Mouse (Mus musculus) ZHBTc4 (cell line): Measurements from ENCODE around the gene Ppfia1.

Experiments
- DNase-seq: peaks from one replicate; pipeline ENCODE4 v3.0.0-alpha.2; 2011; ENCODE audit warnings: low read depth, low spot score

The Ppfia1 gene

GRCm38 (mm10) chr7:144549904-144550566 is 3.5 kb downstream of the Ppfia1 start:
- peak; percentile 12 for DNase-seq

- DNase-seq = no peak
These were observed 8.3 kb downstream of the Ppfia1 start for GRCm38 (mm10) chr7:144545231-144545630.

DNA sequence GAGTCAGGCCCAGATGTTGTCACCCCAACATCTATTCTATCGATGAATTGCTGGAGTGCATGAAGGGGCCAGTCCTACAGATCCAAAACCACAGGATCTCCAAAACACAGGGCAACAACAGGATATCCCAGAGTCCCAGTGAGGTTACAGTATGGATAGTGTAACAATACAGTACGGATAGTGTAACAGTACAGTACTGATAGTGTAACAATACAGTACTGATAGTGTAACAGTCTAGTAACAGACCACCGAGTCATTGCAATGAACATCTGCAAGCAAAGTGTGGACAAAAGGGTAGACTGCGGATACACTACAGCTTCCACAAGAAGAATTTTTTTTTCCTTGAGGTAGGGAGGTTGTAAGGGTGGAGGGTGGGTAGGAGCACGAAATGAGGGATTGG is 12.2 kb downstream of the Ppfia1 start:
- no peak for DNase-seq

- DNase-seq = no peak
These were observed 14.4 kb downstream of the Ppfia1 start for GRCm38 (mm10) chr7:144539146-144539545.

DNA sequence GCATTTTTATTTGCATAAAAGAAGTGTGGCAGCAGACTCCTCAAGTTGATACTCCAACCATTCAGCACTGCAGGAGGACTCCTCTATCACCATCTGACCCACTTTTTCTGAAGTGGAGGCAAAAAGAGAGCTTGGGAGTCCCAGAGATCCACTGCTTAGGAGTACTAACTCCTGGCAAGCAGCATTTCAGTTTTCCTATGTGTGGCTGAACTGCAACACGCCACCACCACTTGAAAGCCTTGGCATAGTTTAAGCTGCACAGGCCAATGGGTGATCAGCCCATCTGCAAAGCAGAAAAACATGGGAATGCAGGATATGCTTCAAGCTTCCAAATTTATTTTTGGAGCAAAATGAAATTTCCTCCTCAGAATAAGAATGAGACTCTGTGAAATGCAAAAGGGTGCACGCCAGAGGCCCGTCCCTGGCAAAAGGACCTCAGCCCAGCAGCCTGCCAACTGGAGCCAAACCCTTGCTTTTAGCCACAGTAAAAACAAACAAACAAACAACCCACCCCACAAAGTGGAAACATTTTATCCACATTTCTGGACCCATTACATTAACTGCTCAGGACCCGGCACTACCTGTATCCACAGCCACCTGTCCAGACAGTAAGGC is 15.4 kb downstream of the Ppfia1 start:
- DNase-seq = no peak

- DNase-seq = no peak
These were observed 17.2 kb downstream of the Ppfia1 start for GRCm38 (mm10) chr7:144536367-144536766.

GRCm38 (mm10) chr7:144534773-144535172 is 18.8 kb downstream of the Ppfia1 start:
- no peak for DNase-seq

DNA sequence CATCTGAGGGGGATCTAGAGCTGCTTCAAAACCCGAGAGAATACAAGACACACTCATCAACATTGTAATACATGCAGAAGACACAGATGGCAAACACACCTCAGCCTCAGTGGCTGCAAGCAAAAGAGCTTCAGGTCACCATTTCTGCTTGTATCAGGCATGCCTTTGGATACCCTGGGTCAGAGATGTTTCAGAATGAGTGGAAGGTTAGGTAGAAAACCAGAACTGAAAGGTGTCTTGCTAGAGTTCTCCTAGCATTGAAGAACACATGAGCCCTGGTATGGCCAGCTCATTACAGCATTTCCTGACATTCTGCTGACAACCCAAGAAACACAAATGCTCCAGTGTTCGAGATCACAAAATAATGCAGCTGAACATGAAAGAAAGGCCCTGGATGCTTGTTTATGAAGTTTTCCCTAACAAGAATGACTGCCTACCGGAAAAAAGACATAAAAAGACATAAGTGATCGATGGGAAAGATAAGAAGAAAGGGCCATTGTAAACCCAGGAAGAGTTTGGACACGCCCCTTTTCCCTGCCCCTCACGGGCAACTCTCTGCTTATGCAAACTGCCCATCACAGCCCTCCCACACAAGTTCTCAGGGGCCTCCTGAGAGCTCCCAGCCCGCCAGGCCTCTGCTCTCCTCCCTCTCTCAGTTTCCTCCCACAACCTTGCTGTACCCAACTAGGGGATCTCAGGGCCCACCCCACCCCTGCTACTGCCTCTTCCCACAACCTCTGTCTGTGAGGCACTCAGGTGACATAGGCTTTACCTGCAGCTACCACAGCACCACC is 21.7 kb downstream of the Ppfia1 start:
- peak; percentile 24 for DNase-seq

DNA sequence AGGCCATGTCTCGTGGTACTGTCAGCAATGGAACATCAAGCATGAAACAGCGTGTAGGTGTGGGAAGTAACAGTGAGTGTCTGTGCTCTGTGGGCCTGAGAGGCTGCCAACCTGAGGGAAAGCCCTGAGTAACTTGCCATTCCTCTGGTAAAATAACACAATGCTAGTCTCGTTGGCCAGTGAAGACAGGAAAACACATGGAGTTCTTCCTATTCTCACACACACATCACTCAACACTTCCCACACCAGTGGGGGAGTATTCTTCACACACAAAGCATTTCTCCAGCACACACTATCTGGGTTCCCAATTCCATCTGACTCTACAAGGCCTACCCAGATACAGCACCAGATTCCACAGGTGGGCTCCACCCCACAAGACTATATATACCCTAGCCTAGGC is 23.7 kb downstream of the Ppfia1 start:
- no peak for DNase-seq

GRCm38 (mm10) chr7:144527723-144528221 is 25.8 kb downstream of the Ppfia1 start:
- no peak for DNase-seq

DNA sequence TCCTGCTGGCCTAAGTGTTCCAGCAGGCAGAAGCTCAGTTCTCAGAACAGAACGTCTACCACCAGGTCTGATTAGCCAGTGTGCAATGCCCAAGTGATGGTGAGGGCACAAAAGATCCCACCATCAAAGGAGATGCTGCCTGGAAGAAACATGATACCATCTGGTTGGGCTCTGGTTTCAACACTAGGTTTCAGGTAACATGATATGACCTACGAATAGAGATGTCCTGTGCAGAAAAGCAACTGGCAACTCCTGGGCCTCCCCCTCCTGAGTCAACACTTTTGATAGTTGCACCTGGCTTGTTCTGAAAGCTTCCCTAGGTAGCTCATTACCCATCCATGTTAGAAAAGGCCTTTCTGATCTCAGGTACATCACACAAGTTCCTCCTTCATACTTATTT is 26.9 kb downstream of the Ppfia1 start:
- DNase-seq = no peak

DNA sequence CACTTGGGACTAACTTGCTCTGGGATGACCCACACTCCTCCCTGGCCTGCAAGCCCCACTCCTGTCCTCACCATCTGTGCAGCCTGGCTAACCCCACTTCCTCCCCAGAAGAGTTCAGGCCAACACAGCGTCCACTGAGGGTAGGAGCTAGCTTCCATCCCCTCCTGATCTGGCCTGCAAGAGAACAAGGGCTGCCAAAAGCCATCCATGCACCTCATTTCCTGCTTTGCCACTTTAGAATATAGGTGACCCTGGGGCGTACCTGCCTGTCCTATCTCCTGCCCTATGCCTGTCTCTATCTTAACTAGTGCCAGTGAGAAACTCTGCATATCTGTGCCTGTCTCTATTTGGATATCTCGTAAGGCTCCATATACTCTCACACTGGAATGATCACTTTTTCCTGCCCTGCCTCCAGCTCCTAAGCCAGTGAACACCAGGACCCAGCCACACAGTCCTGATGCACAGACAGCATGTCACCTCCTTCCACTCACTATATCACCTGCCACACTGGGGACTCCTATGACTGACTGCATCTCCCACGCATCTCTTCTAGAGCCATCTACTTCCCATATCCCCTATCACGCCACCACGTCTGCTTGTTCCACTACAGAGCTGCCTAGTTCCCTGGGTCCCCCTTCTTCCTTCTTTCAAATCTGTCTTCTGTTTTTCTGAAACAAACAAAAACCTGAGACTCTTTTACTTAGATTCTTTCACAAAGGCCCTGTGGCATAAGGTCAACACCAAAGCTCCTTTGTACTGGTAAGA is 28.9 kb downstream of the Ppfia1 start:
- DNase-seq = no peak

DNA sequence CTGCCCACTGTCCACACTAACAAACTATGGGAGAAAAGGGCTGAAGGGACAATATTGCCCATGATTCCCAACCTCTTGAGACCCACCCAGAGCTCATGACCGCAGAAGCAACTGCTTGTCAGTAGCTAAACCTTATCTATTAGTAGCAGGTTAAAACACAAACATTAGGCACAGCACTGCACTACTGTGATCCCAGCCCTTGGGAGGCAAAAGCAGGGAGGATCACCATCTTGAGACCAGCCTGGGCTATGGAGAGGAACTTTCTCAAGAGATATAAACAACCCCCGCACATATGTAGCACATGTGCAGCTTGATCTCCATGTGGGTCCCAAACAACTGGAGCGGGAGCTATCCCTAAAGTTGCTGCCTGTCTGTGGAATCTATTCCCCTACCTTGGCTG is 30.1 kb downstream of the Ppfia1 start:
- DNase-seq = no peak

GRCm38 (mm10) chr7:144521927-144522326 is 31.6 kb downstream of the Ppfia1 start:
- DNase-seq = no peak

GRCm38 (mm10) chr7:144519852-144520251 is 33.7 kb downstream of the Ppfia1 start:
- no peak for DNase-seq

GRCm38 (mm10) chr7:144516711-144517110 is 36.8 kb downstream of the Ppfia1 start:
- no peak for DNase-seq

DNA sequence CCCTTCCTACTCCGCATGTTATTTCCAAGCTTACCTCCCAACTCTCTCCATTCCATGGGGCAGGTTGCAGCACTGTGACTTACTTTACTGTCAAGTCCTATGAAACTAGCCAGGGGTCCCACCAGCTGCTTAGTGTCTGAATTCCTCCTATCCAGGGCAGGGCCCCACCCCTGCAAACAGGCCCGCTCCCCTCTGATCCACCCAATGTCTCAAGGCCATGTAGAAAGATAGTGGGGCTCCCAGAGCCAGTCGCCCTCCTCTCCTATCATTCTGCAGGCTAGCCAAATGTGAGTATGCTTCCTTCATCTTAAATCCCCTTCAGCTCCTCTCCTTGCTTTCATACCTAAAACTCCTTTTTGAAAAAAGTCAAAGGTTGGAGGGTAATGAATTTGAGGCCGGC is 44.4 kb downstream of the Ppfia1 start:
- no peak for DNase-seq

DNA sequence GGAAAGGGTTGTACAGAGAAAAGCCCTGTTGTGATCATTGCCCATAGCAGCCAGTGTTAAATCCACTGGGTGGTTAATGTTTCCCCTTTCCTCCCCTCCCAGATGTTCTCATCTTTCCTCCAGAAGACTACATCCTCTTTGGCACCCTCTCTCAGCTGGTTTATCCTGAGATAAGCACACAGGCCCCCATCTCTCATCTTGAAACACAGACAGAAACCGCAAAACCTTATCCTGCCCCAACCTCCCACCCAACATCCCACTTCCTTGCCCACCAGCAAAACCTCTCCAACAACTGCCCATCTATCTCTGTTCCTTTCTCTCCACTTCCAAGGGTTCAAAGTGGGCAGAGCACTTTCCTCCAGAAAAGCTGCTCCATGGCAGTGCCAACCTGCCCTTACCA is 46.7 kb downstream of the Ppfia1 start:
- DNase-seq = no peak

DNA sequence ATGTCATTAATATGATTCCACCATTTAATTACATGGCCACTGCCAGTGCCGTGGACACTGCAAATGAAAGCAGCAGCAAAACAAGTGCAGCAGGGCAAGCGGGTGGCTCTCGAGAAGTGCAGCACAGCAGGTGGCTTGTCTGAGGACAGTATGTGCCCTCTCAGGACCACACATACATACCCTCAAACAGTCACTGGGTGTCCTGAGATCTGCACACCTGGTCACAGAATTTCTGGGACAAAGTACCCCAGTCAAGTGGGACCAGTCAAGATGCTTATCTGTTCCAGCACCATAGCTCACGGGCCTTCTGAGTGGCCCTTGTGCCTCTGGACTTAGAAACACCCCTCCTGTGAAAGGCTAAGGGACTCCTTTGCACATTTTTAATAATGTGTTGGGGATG is 49.6 kb downstream of the Ppfia1 start:
- no peak for DNase-seq

DNA sequence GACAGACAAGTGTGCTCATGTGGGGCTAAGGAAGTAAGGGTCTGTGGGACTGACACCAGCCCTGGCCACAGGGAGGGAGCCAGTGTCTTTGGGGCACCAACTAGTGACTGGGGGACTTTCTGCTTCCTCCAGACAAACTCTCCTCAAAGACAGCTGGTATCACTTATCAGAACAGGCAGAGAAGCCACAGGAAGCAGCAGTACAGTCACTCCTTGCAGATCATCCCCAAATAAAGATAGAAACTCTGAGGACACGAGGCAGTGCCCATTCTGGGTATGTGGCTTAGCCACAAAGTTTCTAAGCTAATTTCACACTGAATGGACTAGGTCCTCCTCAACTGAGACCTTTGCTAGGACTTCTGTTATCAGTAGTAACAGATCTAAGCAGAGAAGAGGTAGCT is 60.6 kb downstream of the Ppfia1 start:
- no peak for DNase-seq

DNA sequence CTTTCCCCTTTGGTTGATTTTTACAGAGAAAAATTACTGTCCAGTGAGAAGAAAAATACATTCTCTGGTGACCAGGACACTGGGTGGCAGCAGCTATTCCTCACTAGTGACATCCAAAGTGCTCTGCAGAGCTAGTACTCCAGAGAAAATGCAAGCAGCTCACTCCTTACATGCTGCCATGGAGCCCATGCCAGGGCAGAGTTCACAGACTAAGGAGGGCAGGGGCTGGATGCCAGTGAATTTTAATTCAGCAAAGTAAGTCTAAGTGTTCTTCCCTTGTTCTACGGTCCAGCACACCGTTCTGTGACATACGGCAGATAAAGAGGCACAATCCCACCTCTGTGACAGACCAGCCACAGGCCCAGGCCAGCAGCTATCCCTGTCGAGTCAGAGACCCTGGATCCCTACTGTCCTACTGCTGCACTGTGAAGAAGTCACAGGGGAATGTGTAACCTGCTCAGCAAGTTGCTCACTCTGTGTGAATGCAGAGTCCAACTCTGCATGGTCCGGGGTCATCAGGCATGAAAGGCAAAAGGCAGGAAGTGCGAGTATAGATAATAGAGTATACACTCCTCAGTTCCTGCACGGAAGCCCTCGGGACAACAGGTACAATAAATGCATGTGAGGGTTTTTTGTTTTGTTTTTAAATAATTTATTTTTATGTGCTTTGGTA is 63.2 kb downstream of the Ppfia1 start:
- no peak for DNase-seq
